Mouse (Mus musculus) adrenal gland, adult (tissue): ENCODE results near the gene Kansl3.

Experiments
- DNase-seq, 2 experiments: peaks; one replicate each; pipeline ENCODE4 v3.0.0; 2022 to 2023; ENCODE audit warnings: low spot score in 1 of 2; ENCODE audit not compliant: inconsistent age in 2 of 2

The Kansl3 gene

DNA sequence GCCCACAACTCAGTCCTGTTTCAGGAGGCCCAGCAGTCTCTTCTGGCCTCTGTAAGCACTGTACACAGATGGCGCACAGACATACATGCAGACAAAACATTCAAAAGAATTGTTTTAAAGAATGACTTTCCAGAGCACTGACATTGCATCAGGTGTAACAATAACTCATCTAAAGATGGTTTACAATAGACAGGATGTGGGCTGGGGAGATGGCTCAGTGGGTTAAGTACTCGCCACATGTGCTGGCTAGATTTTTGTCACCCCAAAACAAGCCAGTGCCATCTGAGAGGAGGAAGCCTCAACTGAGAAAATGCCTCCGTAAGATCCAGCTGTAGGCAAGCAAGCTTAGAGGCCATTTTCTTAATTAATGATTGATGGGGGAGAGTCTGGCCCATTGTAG lies 74.6 kb downstream of the Kansl3 start:
- DNase-seq = no peak

DNA sequence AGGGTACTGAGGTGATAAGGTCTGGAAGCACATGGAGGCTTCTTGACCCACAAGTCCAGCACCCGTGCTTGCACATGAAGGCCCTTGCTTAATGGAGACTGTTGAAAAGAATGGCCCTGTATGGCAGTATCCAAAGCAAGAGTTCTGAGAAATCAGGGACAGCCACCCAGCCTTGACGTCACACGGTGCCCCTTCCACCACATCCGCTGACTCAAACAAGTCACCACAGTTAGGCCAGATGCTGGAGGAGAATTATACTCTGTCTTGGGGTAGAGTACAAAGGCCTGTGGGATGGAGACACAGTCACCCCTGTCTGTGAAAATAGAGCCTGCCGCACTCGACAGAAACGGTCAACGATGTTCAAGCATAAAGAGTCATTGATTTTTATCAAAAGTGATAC lies 75.5 kb downstream of the Kansl3 start:
- DNase-seq = no peak
